Mouse (Mus musculus) hindbrain, embryonic 13.5 days (tissue): Measurements from ENCODE around the gene Mlec. TPM values are rescaled to one million over a fixed set of nuclear protein-coding genes. Genes with fewer than 3 reads are reported as not detected.
"Not testable (repeated sequence)": the region's sequence is repeated elsewhere in the genome, so short reads cannot be mapped to it uniquely, and the experiment has no call there.

Experiments
- ATAC-seq: fragments of 200-750 bp; cut with Nextera tagmentation; 2 replicates; pipeline ENCODE4 v1.8.0; 2017; ENCODE audit warnings: moderate TSS enrichment; ENCODE audit not compliant: low FRiP score
- H3K27ac ChIP-seq: fragments of 300-500 bp; sonication (generic); 2 replicates; pipeline ENCODE4 v1.5.1; 2015; ENCODE audit warnings: inconsistent platforms, mild to moderate bottlenecking, moderate library complexity
- H3K27me3 ChIP-seq: fragments of 300-500 bp; sonication (generic); 2 replicates; pipeline ENCODE4 v1.6.1; 2015; ENCODE audit warnings: mild to moderate bottlenecking, inconsistent platforms
- H3K36me3 ChIP-seq: fragments of 300-500 bp; sonication (generic); 2 replicates; pipeline ENCODE4 v1.6.1; 2015; ENCODE audit warnings: mild to moderate bottlenecking, inconsistent platforms
- H3K4me1 ChIP-seq: fragments of 300-500 bp; sonication (generic); replicated peaks from 2 replicates; pipeline ENCODE4 v1.6.1; 2015; ENCODE audit warnings: inconsistent platforms
- H3K4me2 ChIP-seq: fragments of 300-500 bp; sonication (generic); 2 replicates; pipeline ENCODE4 v1.6.1; 2015; ENCODE audit warnings: inconsistent platforms, mild to moderate bottlenecking, moderate library complexity
- H3K4me3 ChIP-seq: fragments of 300-500 bp; sonication (generic); 2 replicates; pipeline ENCODE4 v1.5.1; 2015; ENCODE audit warnings: mild to moderate bottlenecking, inconsistent platforms
- H3K9ac ChIP-seq: fragments of 300-500 bp; sonication (generic); 2 replicates; pipeline ENCODE4 v1.6.1; 2015; ENCODE audit warnings: mild to moderate bottlenecking, inconsistent platforms
- H3K9me3 ChIP-seq: fragments of 300-500 bp; sonication (generic); 2 replicates; pipeline ENCODE4 v1.6.1; 2016; ENCODE audit warnings: inconsistent platforms
- WGBS: fragments of 180-500 bp; shearing (Covaris S2); methylation state at CpG from one replicate; pipeline ENCODE4 v1.1.7; 2015; 5-methylcytosine and 5-hydroxymethylcytosine counted together
- polyA plus RNA-seq: library from polyadenylated mRNA; unstranded; fragments of >200 nt; fragmentation: Nextera tagmentation; extraction: Ambion mirVana; gene quantifications from 2 replicates; pipeline ENCODE4 v1.2.1, GENCODE M21; 2015

The Mlec gene
- polyA plus RNA-seq, 1 experiment from 2014 or later: 27.2 TPM

DNA sequence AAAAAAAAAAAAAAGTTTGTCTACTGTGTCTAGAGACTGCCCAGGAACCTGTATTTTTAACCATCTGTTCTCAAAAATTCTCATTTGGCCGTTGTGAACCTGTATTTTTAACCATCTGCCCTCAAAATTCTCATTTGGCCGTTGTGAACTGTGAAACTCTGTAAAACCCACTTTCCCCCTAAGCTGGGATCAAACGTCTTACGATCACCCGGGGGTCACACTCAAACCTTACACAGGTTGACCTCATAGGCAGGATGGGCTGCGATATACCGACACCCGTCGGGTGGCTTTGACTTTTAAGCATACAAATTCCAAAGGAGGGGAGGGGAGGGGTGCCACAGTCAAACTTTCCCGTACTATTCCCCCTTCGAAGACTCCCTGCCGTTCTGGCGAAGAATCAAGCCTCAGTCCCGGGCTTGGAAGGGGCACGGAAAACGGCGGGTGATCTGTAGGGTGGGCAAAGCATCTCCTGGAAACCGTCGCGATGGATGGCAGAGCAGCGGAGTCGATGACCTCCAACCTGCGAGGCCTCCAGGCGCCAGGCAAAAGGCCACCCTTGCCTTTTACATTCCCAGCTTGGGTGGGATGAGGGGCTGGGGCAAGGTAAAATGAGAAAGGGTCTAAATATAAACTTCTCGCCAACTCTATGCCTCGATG, 918 bp downstream of the Mlec start:
- Histone ChIP-seq H3K27me3 (no peaks in the 10 kb centered on the region), H3K36me3 (no peaks in the 10 kb centered on the region), H3K27ac (peak overlapping the region; percentile 98; the same call in 1 of the 2 replicates), H3K9ac (peak overlapping the region; percentile 96), H3K9me3 (no peaks in the 10 kb centered on the region), H3K4me1 (peaks cover 66% of the 10 kb centered on the region), H3K4me3 (peak overlapping the region; percentile 95), H3K4me2 (peak overlapping the region; percentile 94)
- ATAC-seq: no peak
- WGBS: 3% methylated on average over 26 of the region's 26 CpGs

DNA sequence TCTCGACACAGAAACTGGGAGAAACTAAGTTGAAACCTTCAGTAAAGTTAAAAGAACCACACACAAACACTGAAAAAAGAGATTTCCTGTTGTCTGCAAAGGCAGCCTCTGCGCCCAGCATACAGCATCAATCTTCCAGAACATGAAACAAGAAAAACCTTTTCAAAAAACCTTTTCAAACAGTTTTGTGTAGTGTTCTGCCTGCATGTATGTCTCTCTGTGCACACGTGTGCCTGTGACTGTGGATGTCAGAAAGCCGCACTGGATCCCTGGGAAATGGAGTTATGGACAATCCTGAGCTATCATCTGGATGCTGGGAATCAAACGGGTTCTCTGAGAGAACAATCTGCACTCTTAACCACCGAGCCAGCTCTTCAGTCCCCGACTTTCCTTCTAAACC, 1.6 kb downstream of the Mlec start:
- ATAC-seq: no peak
- Histone ChIP-seq H3K36me3 (no peaks in the 10 kb centered on the region), H3K27me3 (no peaks in the 10 kb centered on the region), H3K4me2 (peak overlapping the region; percentile 94), H3K9me3 (no peaks in the 10 kb centered on the region), H3K27ac (no peak overlapping the region), H3K4me1 (peaks cover 65% of the 10 kb centered on the region), H3K4me3 (peak overlapping the region; percentile 95), H3K9ac (peak overlapping the region; percentile 96; the same call in 1 of the 2 replicates)
- WGBS: 64% methylated on average over 7 of the region's 7 CpGs

DNA sequence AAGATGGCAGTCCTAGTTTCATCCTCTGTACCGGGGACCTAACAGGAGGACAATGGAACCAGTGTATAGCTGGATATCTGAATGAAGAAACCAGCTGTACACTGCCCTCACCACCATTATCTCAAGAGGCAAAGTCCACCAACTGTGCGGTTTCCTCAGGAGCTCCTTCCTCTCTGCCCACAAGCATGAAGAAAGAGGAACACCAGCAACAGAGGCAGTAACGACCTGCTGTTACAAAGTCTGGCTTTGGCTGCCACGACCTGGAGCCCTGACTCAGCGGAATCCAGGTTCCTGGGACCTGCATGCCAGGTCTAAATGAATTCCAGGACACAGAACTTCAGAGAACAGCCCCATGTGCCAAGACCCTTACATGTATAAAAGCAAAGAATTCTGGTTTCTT, 2.1 kb downstream of the Mlec start:
- Histone ChIP-seq H3K36me3 (peaks cover 4% of the 10 kb centered on the region), H3K9me3 (no peaks in the 10 kb centered on the region), H3K9ac (peak overlapping the region; percentile 64), H3K4me1 (peaks cover 62% of the 10 kb centered on the region), H3K27me3 (no peaks in the 10 kb centered on the region), H3K4me2 (peak overlapping the region; percentile 94), H3K27ac (no peak overlapping the region), H3K4me3 (peak overlapping the region; percentile 95)
- ATAC-seq: no peak
- 45% methylated on average over 5 of the region's 5 CpGs for WGBS

DNA sequence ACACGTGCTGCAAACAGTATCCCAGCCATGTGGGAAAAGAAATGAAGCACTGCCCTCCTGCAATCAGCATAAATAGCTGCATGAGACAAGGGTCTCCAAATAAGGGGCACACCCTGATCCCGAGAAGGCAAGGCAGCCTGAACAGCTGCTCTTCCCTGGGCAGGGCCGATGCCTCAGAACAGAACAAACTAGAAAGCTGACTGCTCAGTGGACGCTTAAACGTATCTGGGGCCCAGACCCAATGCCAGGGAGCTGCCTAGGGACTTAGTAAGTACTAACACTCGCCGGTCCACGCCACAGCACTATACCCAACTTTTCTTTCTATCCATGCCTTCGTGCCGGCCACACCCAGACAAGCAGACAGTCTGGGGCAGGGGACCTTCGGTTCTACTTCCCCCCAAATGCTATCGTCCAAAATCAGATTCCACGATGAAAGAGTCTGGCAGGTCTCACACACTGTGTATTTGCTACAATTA, 2.8 kb downstream of the Mlec start:
- Histone ChIP-seq H3K4me1 (peaks cover 62% of the 10 kb centered on the region), H3K4me3 (peak overlapping the region; percentile 95)
- 75% methylated on average over 13 of the region's 13 CpGs for WGBS

DNA sequence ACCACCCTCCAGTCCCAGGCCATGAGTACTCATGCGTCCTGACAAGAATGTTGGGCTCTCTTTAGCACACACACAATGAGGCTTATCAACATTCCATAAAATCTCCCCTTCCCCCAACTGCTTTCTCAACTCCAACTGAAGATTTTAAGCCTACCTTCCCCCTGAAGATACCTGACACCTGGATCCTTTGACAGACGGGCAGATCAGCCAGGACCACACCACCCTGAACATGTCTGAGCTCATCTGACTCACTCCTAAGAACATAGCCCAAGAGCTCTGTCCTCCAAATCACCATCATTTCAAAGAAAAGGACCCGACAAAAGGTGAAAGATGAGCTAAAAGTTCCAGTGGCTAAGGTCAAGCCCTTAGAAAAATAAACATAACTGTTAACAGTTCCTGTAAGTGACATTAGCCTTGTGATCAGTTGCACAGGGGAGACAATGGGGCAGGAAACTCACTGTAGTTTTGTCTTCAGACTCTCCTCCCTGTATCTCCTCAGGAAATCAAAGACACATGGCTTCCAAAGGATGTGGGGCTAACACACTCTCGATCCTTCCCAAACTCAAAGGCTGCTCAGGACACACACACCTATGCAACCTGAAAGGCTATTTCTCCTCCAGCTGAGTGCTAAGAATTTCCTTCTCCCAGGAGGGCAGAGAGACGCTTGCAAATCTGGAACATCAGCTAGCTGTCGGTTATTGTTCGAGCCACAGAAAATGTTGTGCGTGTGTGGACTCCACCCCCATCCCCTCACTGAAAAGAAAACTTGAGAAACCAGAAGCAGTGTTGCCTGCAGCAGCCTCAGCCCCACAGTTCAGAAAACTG, 5.6 kb downstream of the Mlec start:
- 70% methylated on average over 8 of the region's 8 CpGs for WGBS
- Histone ChIP-seq H3K27me3 (no peaks in the 10 kb centered on the region), H3K4me3 (no peak overlapping the region), H3K9me3 (no peaks in the 10 kb centered on the region), H3K9ac (peak overlapping the region; percentile 40; the same call in 1 of the 2 replicates), H3K4me2 (no peak overlapping the region), H3K27ac (0 out of 2 replicates have a peak overlapping the region, but pooled peaks have one; percentile 13), H3K36me3 (peaks cover 38% of the 10 kb centered on the region), H3K4me1 (peaks cover 51% of the 10 kb centered on the region)
- no peak for ATAC-seq

More for the DNA sequence above, 2.8 kb downstream of the Mlec start:
- ATAC-seq: no peak
- Histone ChIP-seq H3K36me3 (peaks cover 11% of the 10 kb centered on the region), H3K27ac (0 out of 2 replicates have a peak overlapping the region, but pooled peaks have one; percentile 23), H3K4me2 (peak overlapping the region; percentile 94), H3K9me3 (no peaks in the 10 kb centered on the region), H3K27me3 (no peaks in the 10 kb centered on the region), H3K9ac (peak overlapping the region; percentile 64)

DNA sequence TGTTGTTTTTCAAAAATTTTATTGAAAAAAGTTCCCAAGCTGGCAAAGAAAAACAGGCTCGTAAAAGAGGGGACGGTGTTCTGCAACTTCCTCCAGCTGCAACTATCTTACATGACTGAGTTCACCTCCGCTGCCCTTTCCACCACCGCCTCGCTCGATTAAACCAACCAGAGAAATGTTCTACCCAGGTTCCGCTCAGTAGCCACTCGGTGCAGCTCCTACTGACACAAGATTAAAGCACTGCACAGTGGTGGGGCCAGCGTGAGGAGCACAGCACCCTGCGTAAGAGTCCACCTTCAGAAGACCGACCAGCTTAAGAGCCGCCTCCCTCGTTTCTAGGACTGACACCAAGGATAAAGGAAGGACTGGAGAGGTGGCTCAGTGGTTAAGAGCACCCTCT, 6.5 kb downstream of the Mlec start:
- WGBS: 87% methylated on average over 13 of the region's 13 CpGs
- H3K4me1 ChIP-seq: peaks cover 42% of the 10 kb centered on the region
- no peak overlapping the region for H3K27ac ChIP-seq
- H3K4me3 ChIP-seq: no peak overlapping the region
- H3K27me3 ChIP-seq: no peaks in the 10 kb centered on the region
- no peak overlapping the region for H3K4me2 ChIP-seq
- H3K9me3 ChIP-seq: no peaks in the 10 kb centered on the region
- peaks cover 46% of the 10 kb centered on the region for H3K36me3 ChIP-seq
- no peak for ATAC-seq
- H3K9ac ChIP-seq: no peak overlapping the region

DNA sequence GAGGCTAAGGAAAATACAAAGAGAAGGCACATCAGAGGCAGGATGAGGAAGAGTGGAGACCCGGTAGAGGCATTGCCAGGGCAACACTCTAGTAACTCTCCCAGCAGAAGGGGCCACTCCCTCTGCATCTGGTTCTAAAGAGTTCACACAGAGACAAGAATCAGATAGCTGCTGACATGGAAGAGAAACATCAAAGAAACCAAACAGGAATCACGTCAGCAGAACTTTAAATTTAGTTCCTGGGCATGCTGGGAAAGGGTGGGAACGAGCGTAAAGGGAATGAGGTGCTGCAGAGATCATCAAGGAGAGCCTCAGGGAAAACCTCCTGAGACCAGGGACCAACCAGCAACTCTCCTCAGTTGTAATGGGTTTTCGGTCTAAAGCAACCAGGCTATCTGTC, 7.0 kb downstream of the Mlec start:
- H3K9me3 ChIP-seq: no peaks in the 10 kb centered on the region
- no peaks in the 10 kb centered on the region for H3K27me3 ChIP-seq
- no peak overlapping the region for H3K4me2 ChIP-seq
- ATAC-seq: no peak
- no peak overlapping the region for H3K27ac ChIP-seq
- WGBS: 86% methylated on average over 5 of the region's 5 CpGs
- H3K4me1 ChIP-seq: peaks cover 38% of the 10 kb centered on the region
- H3K9ac ChIP-seq: no peak overlapping the region
- H3K36me3 ChIP-seq: peaks cover 51% of the 10 kb centered on the region
- H3K4me3 ChIP-seq: no peak overlapping the region

DNA sequence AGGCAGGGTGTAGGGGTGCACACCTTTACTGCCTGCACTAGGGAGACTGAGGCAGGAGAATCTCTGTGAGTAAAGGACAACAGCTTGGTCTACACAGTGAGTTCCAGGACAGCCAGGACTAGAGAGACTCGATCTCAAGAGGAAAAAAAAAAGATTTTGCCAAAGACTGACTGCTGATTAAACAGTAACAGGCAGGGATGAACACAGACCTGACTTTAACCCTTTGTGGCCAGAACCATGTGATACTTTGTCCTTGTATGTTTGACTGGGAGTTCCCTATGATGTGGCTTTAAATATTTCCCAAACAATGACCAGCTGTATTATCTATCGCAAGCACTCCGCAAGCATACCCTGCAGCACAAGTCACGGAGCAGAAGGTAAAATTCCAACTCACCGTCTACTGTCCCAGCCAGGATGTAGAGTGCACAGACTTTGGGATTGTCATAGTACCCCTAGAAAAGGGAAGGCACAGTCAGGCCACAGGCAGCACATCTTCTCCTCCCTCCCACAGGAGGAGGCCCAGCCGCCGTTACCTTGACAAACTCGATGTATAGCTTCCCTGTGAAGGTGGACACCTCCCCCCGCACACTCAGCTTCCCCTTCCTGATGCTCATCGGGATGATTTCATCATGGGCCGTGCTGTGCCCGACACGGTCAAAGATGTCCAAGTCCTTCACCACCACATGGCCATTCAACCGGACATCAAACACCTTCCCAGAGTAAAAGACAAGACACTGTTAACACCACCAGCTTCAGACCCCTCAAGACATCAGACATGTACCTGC, 8.1 kb downstream of the Mlec start:
- no peak overlapping the region for H3K4me3 ChIP-seq
- peaks cover 62% of the 10 kb centered on the region for H3K36me3 ChIP-seq
- H3K4me1 ChIP-seq: peaks cover 26% of the 10 kb centered on the region
- no peak overlapping the region for H3K9ac ChIP-seq
- no peak overlapping the region for H3K4me2 ChIP-seq
- H3K27me3 ChIP-seq: no peaks in the 10 kb centered on the region
- WGBS: 95% methylated on average over 14 of the region's 14 CpGs
- no peak overlapping the region for H3K27ac ChIP-seq
- H3K9me3 ChIP-seq: no peaks in the 10 kb centered on the region
- ATAC-seq: no peak

DNA sequence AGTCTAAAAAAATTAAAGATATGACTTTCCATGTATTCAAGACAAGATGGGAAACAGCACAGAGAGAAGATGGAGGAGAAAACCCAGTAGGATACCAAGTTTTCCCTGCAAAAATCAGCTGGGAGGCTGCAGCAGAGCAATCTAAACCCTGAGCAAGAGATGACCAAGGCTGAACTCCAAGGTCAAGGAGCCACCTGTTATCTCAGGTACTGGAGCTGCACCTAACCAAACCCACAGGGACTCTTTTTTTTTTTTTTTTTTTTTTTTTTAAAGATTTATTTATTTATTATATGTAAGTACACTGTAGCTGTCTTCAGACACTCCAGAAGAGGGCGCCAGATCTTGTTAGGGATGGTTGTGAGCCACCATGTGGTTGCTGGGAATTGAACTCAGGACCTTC, 9.1 kb downstream of the Mlec start:
- not testable (repeated sequence) for H3K9ac ChIP-seq, H3K27ac ChIP-seq, H3K9me3 ChIP-seq, H3K4me2 ChIP-seq, H3K27me3 ChIP-seq, H3K4me3 ChIP-seq, ATAC-seq
- peaks cover 16% of the 10 kb centered on the region for H3K4me1 ChIP-seq
- H3K36me3 ChIP-seq: peaks cover 72% of the 10 kb centered on the region
- no CpG with 5 or more reads among the region's 1 CpGs for WGBS

DNA sequence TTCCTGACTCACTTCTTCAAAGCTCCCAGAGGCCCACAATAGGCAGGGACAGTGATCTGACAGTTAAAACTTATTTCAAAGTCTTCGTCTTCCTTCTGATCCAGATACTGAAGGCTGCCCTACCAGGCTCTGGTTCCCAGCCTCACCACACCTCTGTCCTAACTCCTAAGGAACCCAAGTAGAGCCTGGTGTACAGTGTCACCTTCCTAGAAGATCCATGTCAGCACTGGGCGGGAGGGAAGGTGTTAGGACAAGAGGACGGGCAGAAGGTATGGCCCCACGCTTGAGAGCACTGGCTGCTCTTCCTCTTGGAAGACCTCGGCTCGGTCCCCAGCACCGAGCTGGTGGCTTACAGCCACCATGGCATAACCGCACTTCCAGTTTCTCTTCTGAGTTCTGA, 9.6 kb downstream of the Mlec start:
- whole genome bisulfite sequencing: 96% methylated on average over 8 of the region's 8 CpGs
- peaks cover 74% of the 10 kb centered on the region for H3K36me3 ChIP-seq
- H3K4me2 ChIP-seq: no peak overlapping the region
- H3K4me3 ChIP-seq: no peak overlapping the region
- H3K4me1 ChIP-seq: peaks cover 12% of the 10 kb centered on the region
- no peak overlapping the region for H3K27ac ChIP-seq
- ATAC-seq: no peak
- no peaks in the 10 kb centered on the region for H3K27me3 ChIP-seq
- no peak overlapping the region for H3K9ac ChIP-seq
- no peaks in the 10 kb centered on the region for H3K9me3 ChIP-seq

DNA sequence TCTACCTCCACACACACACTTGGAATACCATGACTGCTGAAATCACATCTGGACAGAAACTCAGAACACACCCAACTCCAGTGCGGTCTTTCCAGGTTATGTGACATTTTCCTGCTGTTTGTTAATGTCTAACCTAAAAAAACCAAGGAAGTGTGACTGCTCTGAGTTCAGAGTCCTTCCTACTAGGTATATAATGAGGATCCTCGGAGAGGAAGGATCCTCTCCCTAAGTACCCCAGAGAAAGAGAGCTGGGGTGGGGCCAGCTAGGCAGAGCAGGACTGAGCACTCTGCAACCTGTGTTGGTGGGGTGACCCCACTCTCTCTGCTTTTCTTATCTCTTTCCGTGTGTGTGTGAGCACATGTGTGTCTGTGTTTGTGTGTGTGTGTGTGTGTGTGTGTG, 10.6 kb downstream of the Mlec start:
- Histone ChIP-seq H3K36me3 (peaks cover 74% of the 10 kb centered on the region), H3K27ac (no peak overlapping the region)
- WGBS: 98% methylated on average over 3 of the region's 3 CpGs

DNA sequence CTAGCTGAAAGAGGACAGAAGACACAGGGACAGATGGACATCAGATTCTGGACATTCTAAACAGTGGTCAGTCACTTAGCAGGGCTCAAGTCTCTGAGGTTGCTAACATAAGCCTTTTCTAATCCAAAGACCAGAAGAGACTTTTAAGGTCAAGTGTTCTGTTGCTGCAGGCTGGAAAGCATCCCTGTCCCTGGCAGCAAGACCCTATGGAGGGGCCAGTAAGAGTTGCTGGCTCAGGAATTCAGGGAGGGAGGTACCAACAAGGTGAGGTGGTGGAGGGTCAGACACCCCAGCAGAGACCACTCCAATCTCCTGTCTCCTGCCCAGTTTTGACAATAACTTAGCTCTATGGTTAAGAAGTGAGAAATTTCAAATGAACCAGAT, 11.2 kb downstream of the Mlec start:
- H3K4me1 ChIP-seq: no peaks in the 10 kb centered on the region
- ATAC-seq: no peak
- H3K4me2 ChIP-seq: no peak overlapping the region
- H3K27ac ChIP-seq: no peak overlapping the region
- H3K9me3 ChIP-seq: no peaks in the 10 kb centered on the region
- H3K9ac ChIP-seq: no peak overlapping the region
- H3K27me3 ChIP-seq: no peaks in the 10 kb centered on the region
- H3K4me3 ChIP-seq: no peak overlapping the region
- H3K36me3 ChIP-seq: peaks cover 74% of the 10 kb centered on the region

More for the DNA sequence above, 10.6 kb downstream of the Mlec start:
- H3K4me3 ChIP-seq: no peak overlapping the region
- 0 out of 2 replicates have a peak, but pooled peaks cover 3% of the 10 kb centered on the region for H3K4me1 ChIP-seq
- no peaks in the 10 kb centered on the region for H3K9me3 ChIP-seq
- H3K9ac ChIP-seq: no peak overlapping the region
- no peak for ATAC-seq
- H3K4me2 ChIP-seq: no peak overlapping the region
- H3K27me3 ChIP-seq: no peaks in the 10 kb centered on the region
